In genomic region chr7:97536571-97536970, GRCm38 (mm10) we compare ENCODE assay signal across 22 mouse cellular contexts.
"Had no signal": no experiment of that assay in that cellular context is flagged by ENCODE, and none has a peak within 500 bp of the region (broad histone marks: within the 10 kb centered on the region; RNA-seq: fewer than 3 reads in every experiment).

No protein-coding gene starts in this region.

- DNase-seq: liver, postnatal 0 days; lung, adult 2 months; lung, postnatal 14 days; lung, postnatal 36 days; midbrain, embryonic 14.5 days; retina, postnatal 1 day; right cerebral cortex, adult 18-20 months; right cerebral cortex, postnatal 25 days; thymus, adult 2 months; thymus, postnatal 25 days; thymus, postnatal 4 days had no signal

- H3K27me3 ChIP-seq: lung, embryonic 15.5 days; midbrain, embryonic 12.5 days; neural tube, embryonic 13.5 days; neural tube, embryonic 15.5 days; stomach, embryonic 15.5 days had no signal

- H3K9me3 ChIP-seq: lung, embryonic 15.5 days; midbrain, embryonic 10.5 days; midbrain, embryonic 12.5 days; neural tube, embryonic 13.5 days; neural tube, embryonic 15.5 days; stomach, embryonic 15.5 days had no signal

- ATAC-seq: liver, postnatal 0 days; lung, postnatal 0 days; midbrain, embryonic 16.5 days had no signal

- H3K27ac ChIP-seq: lung, embryonic 15.5 days; macrophage; midbrain, embryonic 10.5 days; midbrain, embryonic 12.5 days; neural tube, embryonic 13.5 days; neural tube, embryonic 15.5 days; stomach, embryonic 15.5 days; stomach, postnatal 0 days had no signal

- H3K9ac ChIP-seq: liver, postnatal 0 days; lung, embryonic 15.5 days; midbrain, embryonic 12.5 days; neural tube, embryonic 13.5 days; neural tube, embryonic 15.5 days; stomach, embryonic 15.5 days had no signal

- H3K4me3 ChIP-seq: lung, embryonic 15.5 days; midbrain, embryonic 10.5 days; midbrain, embryonic 12.5 days; myocyte; neural tube, embryonic 13.5 days; neural tube, embryonic 15.5 days; stomach, embryonic 15.5 days had no signal

- H3K4me1 ChIP-seq: lung, embryonic 15.5 days; midbrain, embryonic 10.5 days; midbrain, embryonic 12.5 days; neural tube, embryonic 13.5 days; neural tube, embryonic 15.5 days; stomach, embryonic 15.5 days had no signal
